Mouse (Mus musculus): ENCODE results near the gene Sfpq.

GRCm38 (mm10) chr4:127000601-127001105 is 20.5 kb upstream of the Sfpq start:
- no peak for TF ChIP-seq CTCF (IDR thresholded peaks at IDR 0.05; ENCODE audit: low read depth)
- TF ChIP-seq EP300 (IDR thresholded peaks at IDR 0.05; ENCODE audit: low read depth), result no peak

Data from liver, embryonic 14.5 days (tissue).